Mouse (Mus musculus) midbrain, embryonic 16.5 days (tissue): ENCODE data around the gene Zc3h18. TPM values are rescaled to one million over a fixed set of nuclear protein-coding genes. Genes with fewer than 3 reads are reported as not detected.

ENCODE experiments used
- ATAC-seq: fragments of 200-750 bp; cut with Nextera tagmentation; 2 replicates; pipeline ENCODE4 v1.8.0; 2017; ENCODE audit warnings: moderate TSS enrichment
- H3K27ac ChIP-seq: fragments of 300-500 bp; sonication (generic); 2 replicates; pipeline ENCODE4 v1.5.1; 2014; ENCODE audit warnings: mild to moderate bottlenecking, low read length, mixed read lengths
- H3K27me3 ChIP-seq: fragments of 300-500 bp; sonication (generic); 2 replicates; pipeline ENCODE4 v1.6.1; 2014; ENCODE audit warnings: low read depth, low read length, mixed read lengths; ENCODE audit not compliant: control insufficient read depth, insufficient read depth
- H3K36me3 ChIP-seq: fragments of 300-500 bp; sonication (generic); 2 replicates; pipeline ENCODE4 v1.6.1; 2014; ENCODE audit warnings: mild to moderate bottlenecking, low read length, moderate library complexity, mixed read lengths; ENCODE audit not compliant: control insufficient read depth, insufficient read depth
- H3K4me1 ChIP-seq: fragments of 300-500 bp; sonication (generic); 2 replicates; pipeline ENCODE4 v1.6.1; 2014; ENCODE audit warnings: mild to moderate bottlenecking, low read length, mixed read lengths; ENCODE audit not compliant: control insufficient read depth, insufficient read depth
- H3K4me2 ChIP-seq: fragments of 300-500 bp; sonication (generic); 2 replicates; pipeline ENCODE4 v1.6.1; 2014; ENCODE audit warnings: mild to moderate bottlenecking, low read length, mixed read lengths
- H3K4me3 ChIP-seq: fragments of 300-500 bp; sonication (generic); 2 replicates; pipeline ENCODE4 v1.5.1; 2014; ENCODE audit warnings: low read depth, mild to moderate bottlenecking, low read length, moderate library complexity, mixed read lengths
- H3K9ac ChIP-seq: fragments of 300-500 bp; sonication (generic); 2 replicates; pipeline ENCODE4 v1.6.1; 2014; ENCODE audit warnings: low read depth, low read length, mixed read lengths
- H3K9me3 ChIP-seq: fragments of 300-500 bp; sonication (generic); replicated peaks from 2 replicates; pipeline ENCODE4 v1.6.1; 2014; ENCODE audit warnings: mild to moderate bottlenecking, low read length, mixed read lengths; ENCODE audit not compliant: control insufficient read depth, poor library complexity, severe bottlenecking
- WGBS: fragments of 180-500 bp; shearing (Covaris S2); extraction: QIAGEN DNeasy Blood & Tissue Kit; methylation state at CpG from one replicate; pipeline ENCODE4 v1.1.7; 2014; 5-methylcytosine and 5-hydroxymethylcytosine counted together
- polyA plus RNA-seq: library from polyadenylated mRNA; unstranded; fragments of >200 nt; fragmentation: Nextera tagmentation; extraction: Ambion mirVana; gene quantifications from 2 replicates; pipeline ENCODE4 v1.2.1, GENCODE M21; 2015

Zc3h18 gene
- polyA plus RNA-seq, 1 experiment from 2014 or later = 30.8 TPM

GRCm38 (mm10) chr8:122407678-122408077, 31.3 kb downstream of the Zc3h18 start:
- Histone ChIP-seq H3K9ac (no peak overlapping the region), H3K27me3 (no peaks in the 10 kb centered on the region), H3K4me1 (no peaks in the 10 kb centered on the region), H3K27ac (no peak overlapping the region), H3K4me2 (no peak overlapping the region), H3K4me3 (no peak overlapping the region), H3K36me3 (peaks cover 70% of the 10 kb centered on the region), H3K9me3 (no peaks in the 10 kb centered on the region)
- WGBS = 94% methylated on average over 7 of the region's 7 CpGs
- no peak for ATAC-seq

GRCm38 (mm10) chr8:122414311-122414710, 37.9 kb downstream of the Zc3h18 start:
- Histone ChIP-seq H3K9me3 (no peaks in the 10 kb centered on the region), H3K4me1 (no peaks in the 10 kb centered on the region), H3K4me2 (no peak overlapping the region), H3K27me3 (no peaks in the 10 kb centered on the region), H3K9ac (no peak overlapping the region), H3K27ac (no peak overlapping the region), H3K36me3 (peaks cover 53% of the 10 kb centered on the region), H3K4me3 (no peak overlapping the region)
- 85% methylated on average over 9 of the region's 9 CpGs for WGBS
- no peak for ATAC-seq

GRCm38 (mm10) chr8:122415554-122415953, 39.1 kb downstream of the Zc3h18 start:
- no peak overlapping the region for H3K27ac ChIP-seq
- no peak overlapping the region for H3K4me2 ChIP-seq
- ATAC-seq = no peak
- H3K4me3 ChIP-seq = no peak overlapping the region
- H3K36me3 ChIP-seq = peaks cover 43% of the 10 kb centered on the region
- no peak overlapping the region for H3K9ac ChIP-seq
- H3K4me1 ChIP-seq = no peaks in the 10 kb centered on the region
- 89% methylated on average over 6 of the region's 6 CpGs for WGBS
- no peaks in the 10 kb centered on the region for H3K9me3 ChIP-seq
- H3K27me3 ChIP-seq = no peaks in the 10 kb centered on the region

- WGBS = 72% methylated on average over 9 of the region's 9 CpGs
- no peak for ATAC-seq
- no peaks in the 10 kb centered on the region for H3K4me1 ChIP-seq
- no peaks in the 10 kb centered on the region for H3K27me3 ChIP-seq
- H3K9ac ChIP-seq = no peak overlapping the region
- H3K27ac ChIP-seq = no peak overlapping the region
- peaks cover 7% of the 10 kb centered on the region for H3K36me3 ChIP-seq
- no peaks in the 10 kb centered on the region for H3K9me3 ChIP-seq
- no peak overlapping the region for H3K4me3 ChIP-seq
- no peak overlapping the region for H3K4me2 ChIP-seq
These were observed 43.6 kb downstream of the Zc3h18 start for GRCm38 (mm10) chr8:122419881-122420555.

GRCm38 (mm10) chr8:122421376-122422070, 45.1 kb downstream of the Zc3h18 start, which contains the start of gene Il17c:
Gene Il17c, plus strand, starts transcription at chr8:122422020.
- H3K4me3 ChIP-seq = no peak within 1 kb of the TSS
- ATAC-seq = no peak
- no peaks in the 10 kb centered on the region for H3K27me3 ChIP-seq
- H3K4me1 ChIP-seq = no peaks in the 10 kb centered on the region
- H3K4me2 ChIP-seq = no peak within 1 kb of the TSS
- no peak within 1 kb of the TSS for H3K27ac ChIP-seq
- 86% methylated on average over 14 of the region's 14 CpGs for WGBS
- H3K9me3 ChIP-seq = no peaks in the 10 kb centered on the region
- H3K9ac ChIP-seq = no peak within 1 kb of the TSS
- H3K36me3 ChIP-seq = peaks cover 5% of the 10 kb centered on the region

- no peaks in the 10 kb centered on the region for H3K36me3 ChIP-seq
- H3K4me3 ChIP-seq = no peak overlapping the region
- no peak overlapping the region for H3K4me2 ChIP-seq
- 87% methylated on average over 24 of the region's 24 CpGs for WGBS
- no peaks in the 10 kb centered on the region for H3K9me3 ChIP-seq
- H3K27me3 ChIP-seq = no peaks in the 10 kb centered on the region
- H3K27ac ChIP-seq = no peak overlapping the region
- H3K4me1 ChIP-seq = no peaks in the 10 kb centered on the region
- H3K9ac ChIP-seq = no peak overlapping the region
- ATAC-seq = no peak
These were observed 46.8 kb downstream of the Zc3h18 start for GRCm38 (mm10) chr8:122423217-122423616.

- ATAC-seq = no peak
- H3K36me3 ChIP-seq = no peaks in the 10 kb centered on the region
- no peaks in the 10 kb centered on the region for H3K9me3 ChIP-seq
- H3K9ac ChIP-seq = no peak overlapping the region
- H3K4me3 ChIP-seq = no peak overlapping the region
- no peak overlapping the region for H3K4me2 ChIP-seq
- H3K27me3 ChIP-seq = no peaks in the 10 kb centered on the region
- H3K27ac ChIP-seq = no peak overlapping the region
- 58% methylated on average over 5 of the region's 5 CpGs for WGBS
- H3K4me1 ChIP-seq = no peaks in the 10 kb centered on the region
These were observed 47.2 kb downstream of the Zc3h18 start for GRCm38 (mm10) chr8:122423659-122424058.

GRCm38 (mm10) chr8:122426145-122426544, 49.7 kb downstream of the Zc3h18 start:
- Histone ChIP-seq H3K4me1 (no peaks in the 10 kb centered on the region), H3K9ac (no peak overlapping the region), H3K27ac (no peak overlapping the region), H3K9me3 (no peaks in the 10 kb centered on the region), H3K36me3 (no peaks in the 10 kb centered on the region), H3K4me3 (no peak overlapping the region), H3K27me3 (no peaks in the 10 kb centered on the region), H3K4me2 (no peak overlapping the region)
- 88% methylated on average over 9 of the region's 9 CpGs for WGBS
- ATAC-seq = no peak

GRCm38 (mm10) chr8:122427607-122428006, 51.2 kb downstream of the Zc3h18 start:
- H3K27me3 ChIP-seq = no peaks in the 10 kb centered on the region
- H3K27ac ChIP-seq = no peak overlapping the region
- ATAC-seq = no peak
- whole genome bisulfite sequencing = 94% methylated on average over 7 of the region's 7 CpGs
- no peak overlapping the region for H3K4me2 ChIP-seq
- H3K4me1 ChIP-seq = peaks cover 2% of the 10 kb centered on the region; the same call in 1 of the 2 replicates
- H3K9me3 ChIP-seq = no peaks in the 10 kb centered on the region
- H3K36me3 ChIP-seq = no peaks in the 10 kb centered on the region
- H3K9ac ChIP-seq = no peak overlapping the region
- H3K4me3 ChIP-seq = no peak overlapping the region
